27 mouse cellular contexts compared by ENCODE assay signal in genomic region chr4:59354666-59355065, GRCm38 (mm10).
"Had no signal": no experiment of that assay in that cellular context is flagged by ENCODE, and none has a peak within 500 bp of the region (broad histone marks: within the 10 kb centered on the region; RNA-seq: fewer than 3 reads in every experiment).

No protein-coding gene starts in this region.

- H3K4me1 ChIP-seq: hindbrain, embryonic 10.5 days; hindbrain, embryonic 12.5 days; intestine, embryonic 15.5 days had no signal

- H3K27me3 ChIP-seq: heart, embryonic 12.5 days; hindbrain, embryonic 12.5 days; intestine, embryonic 15.5 days; limb, embryonic 13.5 days; limb, embryonic 15.5 days; liver, embryonic 12.5 days had no signal

- H3K27ac ChIP-seq: gastrocnemius, adult 2 months; heart, embryonic 10.5 days; hindbrain, embryonic 10.5 days; hindbrain, embryonic 12.5 days; hindbrain, embryonic 14.5 days; intestine, embryonic 15.5 days; layer of hippocampus, adult 2 months; limb, embryonic 13.5 days; limb, embryonic 15.5 days; liver, embryonic 12.5 days; liver, embryonic 14.5 days had no signal

- H3K9me3 ChIP-seq: heart, embryonic 10.5 days; heart, embryonic 12.5 days; hindbrain, embryonic 10.5 days; hindbrain, embryonic 12.5 days; intestine, embryonic 15.5 days; limb, embryonic 13.5 days; limb, embryonic 15.5 days; liver, embryonic 12.5 days had no signal

- H3K9ac ChIP-seq: heart, embryonic 12.5 days; hindbrain, embryonic 12.5 days; hindbrain, embryonic 14.5 days; intestine, embryonic 15.5 days; limb, embryonic 13.5 days; limb, embryonic 15.5 days; liver, embryonic 12.5 days; liver, embryonic 14.5 days had no signal

- H3K36me3 ChIP-seq: heart, embryonic 12.5 days; hindbrain, embryonic 10.5 days; hindbrain, embryonic 12.5 days; intestine, embryonic 15.5 days; limb, embryonic 13.5 days; limb, embryonic 15.5 days had no signal

- DNase-seq: gastrocnemius, adult 2 months; gastrocnemius, postnatal 10 days; gastrocnemius, postnatal 25 days; heart, adult 18-20 months; heart, postnatal 10 days; heart, postnatal 4 days; kidney, adult 18-20 months; kidney, adult 8-10 months; kidney, postnatal 10 days; kidney, postnatal 25 days; kidney, postnatal 4 days; layer of hippocampus, postnatal 36 days; left cerebral cortex, postnatal 4 days had no signal

- ATAC-seq: hindbrain, embryonic 16.5 days; inflammation-experienced regulatory T-cells, adult 6 months; intestine, embryonic 15.5 days; intestine, postnatal 0 days; liver, embryonic 12.5 days had no signal

- H3K4me2 ChIP-seq: heart, embryonic 12.5 days; hindbrain, embryonic 12.5 days; hindbrain, embryonic 14.5 days; intestine, embryonic 15.5 days; limb, embryonic 13.5 days; limb, embryonic 15.5 days; liver, embryonic 12.5 days had no signal

- H3K4me3 ChIP-seq: gastrocnemius, adult 2 months; heart, embryonic 10.5 days; heart, embryonic 12.5 days; hindbrain, embryonic 10.5 days; hindbrain, embryonic 12.5 days; intestine, embryonic 15.5 days; layer of hippocampus, adult 2 months; limb, embryonic 13.5 days; limb, embryonic 15.5 days; liver, embryonic 12.5 days had no signal
